Mouse (Mus musculus) cerebellum, adult 2 months (tissue): ENCODE data around the gene Abcg8. TPM values are rescaled to one million over a fixed set of nuclear protein-coding genes. Genes with fewer than 3 reads are reported as not detected.

Source experiments
- DNase-seq, 2 experiments: peaks; one replicate each; pipeline ENCODE4 v3.0.0; 2021
- H3K27ac ChIP-seq: fragments of 200-500 bp; 2 replicates; pipeline ENCODE4 v1.5.1; 2012; ENCODE audit warnings: low read length, control low read depth, inconsistent platforms; ENCODE audit not compliant: insufficient read depth
- H3K27me3 ChIP-seq: fragments of 200-500 bp; 2 replicates; pipeline ENCODE4 v1.6.1; 2012; ENCODE audit warnings: inconsistent platforms, mild to moderate bottlenecking, low read length, moderate library complexity; ENCODE audit not compliant: control insufficient read depth, insufficient read depth
- H3K4me1 ChIP-seq: fragments of 200-500 bp; 2 replicates; pipeline ENCODE4 v1.6.1; 2011; ENCODE audit warnings: low read length; ENCODE audit not compliant: control insufficient read depth, insufficient read depth
- H3K4me3 ChIP-seq: fragments of 200-500 bp; replicated peaks from 2 replicates; pipeline ENCODE3; 2011; ENCODE audit warnings: mild to moderate bottlenecking, low read depth, low read length, control low read depth; ENCODE audit not compliant: insufficient read depth
- CTCF ChIP-seq: fragments of 200-500 bp; IDR thresholded peaks from 2 replicates; pipeline ENCODE4 v1.5.1; 2011; ENCODE audit warnings: low read depth, mild to moderate bottlenecking, control low read depth, low read length, moderate library complexity, borderline replicate concordance; ENCODE audit not compliant: insufficient read depth
- POLR2A ChIP-seq: fragments of 200-500 bp; IDR thresholded peaks from 2 replicates; pipeline ENCODE4 v1.6.1; 2011; ENCODE audit warnings: low read length, control low read depth, borderline replicate concordance; ENCODE audit not compliant: insufficient read depth
- WGBS: fragments of 180-500 bp; shearing (Covaris S2); methylation state at CpG from one replicate; pipeline ENCODE4 v1.1.7; 2018; 5-methylcytosine and 5-hydroxymethylcytosine counted together
- polyA plus RNA-seq: library from polyadenylated mRNA; depleted of rRNA; stranded (reverse); fragments of >200 nt; gene quantifications from 2 replicates; pipeline ENCODE4 v1.2.3, GENCODE M21; 2012; rRNA removed

The Abcg8 gene
- polyA plus RNA-seq, 1 experiment: not detected

DNA sequence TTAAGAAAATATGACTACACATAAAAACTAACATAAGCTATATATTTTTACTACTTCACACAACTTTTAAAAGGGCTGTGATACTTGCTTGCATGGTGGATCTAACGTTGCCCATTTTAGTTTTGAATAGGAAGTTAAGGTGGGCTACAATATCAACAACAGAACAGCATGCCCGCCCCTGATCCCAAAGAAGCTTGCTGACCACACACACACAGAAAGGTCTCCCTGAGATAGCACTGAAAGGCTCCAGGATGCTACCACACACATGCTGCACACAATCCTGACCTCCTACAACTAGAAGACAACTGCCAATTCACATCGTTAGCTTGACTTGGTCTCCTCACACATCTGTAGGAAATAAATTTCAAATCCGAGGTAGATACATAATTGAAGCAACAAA, 68.2 kb downstream of the Abcg8 start:
- TF ChIP-seq CTCF (no peak), POLR2A (no peak)
- WGBS: 81% methylated on average over 4 of the region's 4 CpGs
- no peak for DNase-seq
- Histone ChIP-seq H3K4me3 (no peak overlapping the region), H3K27me3 (no peaks in the 10 kb centered on the region), H3K4me1 (no peaks in the 10 kb centered on the region), H3K27ac (no peak overlapping the region)

GRCm38 (mm10) chr17:84745001-84745400, 68.9 kb downstream of the Abcg8 start:
- TF ChIP-seq CTCF (no peak), POLR2A (no peak)

GRCm38 (mm10) chr17:84747212-84747611, 71.1 kb downstream of the Abcg8 start:
- WGBS: 33% methylated on average over 6 of the region's 6 CpGs
- Histone ChIP-seq H3K4me3 (no peak overlapping the region), H3K4me1 (no peaks in the 10 kb centered on the region), H3K27me3 (no peaks in the 10 kb centered on the region), H3K27ac (no peak overlapping the region; the same call in 1 of the 2 replicates)
- TF ChIP-seq POLR2A (no peak), CTCF (no peak)
- DNase-seq: peak in 1 of 2 experiments; percentile 14

More at GRCm38 (mm10) chr17:84745001-84745400, 68.9 kb downstream of the Abcg8 start:
- WGBS: 78% methylated on average over 9 of the region's 9 CpGs
- no peak for DNase-seq
- H3K4me1 ChIP-seq: no peaks in the 10 kb centered on the region
- H3K27me3 ChIP-seq: no peaks in the 10 kb centered on the region
- no peak overlapping the region for H3K27ac ChIP-seq
- H3K4me3 ChIP-seq: no peak overlapping the region

DNA sequence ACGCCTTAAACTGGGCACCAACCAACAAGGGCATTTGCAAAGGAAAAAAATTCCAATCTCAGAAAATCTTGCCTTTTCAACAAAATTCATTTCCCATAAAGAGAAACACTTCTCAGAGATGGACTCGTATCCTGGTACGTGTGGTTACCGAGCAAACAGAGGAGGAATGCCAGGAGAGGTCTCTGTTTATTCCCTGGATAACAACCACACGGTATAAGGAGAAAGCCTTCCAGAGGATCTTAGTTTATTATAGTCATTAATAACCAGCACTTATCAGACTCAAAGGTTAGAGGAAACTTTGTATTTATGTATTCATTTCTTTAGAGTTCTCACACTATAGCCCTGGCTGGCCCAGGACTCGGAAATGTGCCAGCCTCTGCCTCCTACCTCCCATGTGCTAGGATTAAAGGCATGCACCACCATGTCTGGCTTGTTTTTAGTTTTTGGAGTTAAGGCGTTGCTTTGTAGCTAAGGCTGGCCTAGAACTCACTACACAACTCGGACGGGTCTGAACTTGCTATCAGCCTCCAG, 72.1 kb downstream of the Abcg8 start:
- Histone ChIP-seq H3K4me3 (no peak overlapping the region), H3K27me3 (no peaks in the 10 kb centered on the region), H3K4me1 (no peaks in the 10 kb centered on the region), H3K27ac (no peak overlapping the region)
- no peak for TF ChIP-seq CTCF
- TF ChIP-seq POLR2A: no peak
- no peak for DNase-seq
- WGBS: 90% methylated on average over 9 of the region's 9 CpGs

GRCm38 (mm10) chr17:84749297-84749696, 73.2 kb downstream of the Abcg8 start:
- no peak overlapping the region for H3K4me3 ChIP-seq
- H3K4me1 ChIP-seq: no peaks in the 10 kb centered on the region
- WGBS: 33% methylated on average over 8 of the region's 8 CpGs
- TF ChIP-seq POLR2A (no peak), CTCF (no peak)
- no peaks in the 10 kb centered on the region for H3K27me3 ChIP-seq
- no peak for DNase-seq
- H3K27ac ChIP-seq: no peak overlapping the region

Other genes starting within 250 kb of the Abcg8 start
- 6.8 and 8.1 TPM in 2 replicates for gene Thada, start 210.1 kb upstream of the Abcg8 start, polyA plus RNA-seq
- 4.8 and 5.3 TPM in 2 replicates for gene Plekhh2, start 164.4 kb upstream of the Abcg8 start, polyA plus RNA-seq
- 15.3 and 17.6 TPM in 2 replicates for gene Dync2li1, start 49.8 kb upstream of the Abcg8 start, polyA plus RNA-seq
- 0.10 and 0.17 TPM in 2 replicates for gene Abcg5, start 6.7 kb downstream of the Abcg8 start, polyA plus RNA-seq
- 39.6 and 40.3 TPM in 2 replicates for gene Lrpprc, start 114.5 kb downstream of the Abcg8 start, polyA plus RNA-seq